Mouse (Mus musculus) embryo, embryonic 11 days (tissue): Measurements from ENCODE around the gene Tmc4.

Experiments used
- DNase-seq: peaks from one replicate; pipeline ENCODE4 v3.0.0-alpha.2; 2015

Tmc4 gene

DNA sequence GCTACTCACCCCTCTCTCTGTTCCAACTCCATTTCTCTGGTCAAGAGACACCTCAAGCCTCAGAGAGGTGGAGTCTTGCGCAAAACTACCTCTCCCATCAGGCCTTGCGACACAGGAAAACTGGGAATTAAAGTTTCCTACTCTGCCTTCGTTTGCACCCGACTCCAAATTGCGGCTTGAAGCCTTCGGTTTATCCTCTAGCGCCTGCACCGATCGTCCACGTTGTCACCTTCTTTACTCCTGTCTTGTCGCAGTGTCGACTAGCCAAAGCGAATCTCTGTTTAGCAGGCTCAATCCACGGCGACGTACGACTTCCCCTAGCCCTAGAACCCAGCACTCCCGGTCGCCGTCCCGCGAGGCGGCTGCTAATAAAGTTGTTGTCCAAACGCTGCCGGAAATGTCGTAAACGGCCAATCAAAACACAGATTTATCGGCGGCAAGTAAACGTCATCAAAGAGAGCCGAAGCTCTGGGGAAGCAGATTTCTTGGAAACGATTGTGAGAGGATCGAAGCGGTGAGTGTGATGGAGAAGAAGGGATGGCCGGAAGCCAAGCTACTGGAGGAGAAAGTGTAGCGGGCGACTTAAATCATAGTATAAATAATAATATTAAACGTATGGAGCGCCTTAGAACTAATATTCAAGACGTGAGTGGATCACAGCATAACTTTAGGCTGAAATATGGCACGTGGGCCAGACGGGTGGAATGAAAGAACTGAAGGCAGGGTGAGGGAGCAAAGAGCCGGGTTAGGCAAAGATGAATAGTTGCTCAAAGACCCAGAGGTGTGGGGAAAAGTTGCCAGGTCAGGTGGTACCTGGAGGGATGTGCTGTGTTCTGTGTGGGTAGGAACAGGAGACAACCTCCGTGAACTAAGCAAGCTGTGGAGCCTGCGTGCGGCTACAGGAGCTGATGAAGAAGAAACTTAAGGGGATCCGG, 47.5 kb downstream of the Tmc4 start, which contains the start of the genes Tfpt and Prpf31:
Tfpt (minus strand) TSS at position 387 of the 935 bp plus-strand sequence.
Prpf31 (plus strand) TSS at position 443 of the 935 bp plus-strand sequence.
- DNase-seq: peak; percentile 95

DNA sequence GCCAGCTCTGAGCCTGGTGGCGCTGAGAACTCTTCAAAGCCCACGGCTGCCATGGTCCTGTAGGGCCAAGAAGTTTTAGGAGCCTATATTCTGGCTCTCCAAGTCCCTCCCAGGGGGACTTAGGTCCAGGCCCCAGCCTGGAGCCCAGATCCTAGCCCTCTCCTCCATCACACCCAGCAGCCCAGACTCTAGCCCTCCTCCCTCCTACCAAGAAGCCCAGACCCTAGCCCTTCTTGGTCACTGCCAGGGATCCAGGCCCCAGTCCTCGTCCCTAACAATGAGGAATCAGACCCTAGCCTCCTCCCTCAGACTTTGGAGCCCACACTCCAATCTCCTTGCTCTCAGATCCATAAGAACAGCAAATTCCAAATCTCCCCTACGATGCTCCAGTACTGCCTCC, 48.3 kb downstream of the Tmc4 start:
- no peak for DNase-seq

DNA sequence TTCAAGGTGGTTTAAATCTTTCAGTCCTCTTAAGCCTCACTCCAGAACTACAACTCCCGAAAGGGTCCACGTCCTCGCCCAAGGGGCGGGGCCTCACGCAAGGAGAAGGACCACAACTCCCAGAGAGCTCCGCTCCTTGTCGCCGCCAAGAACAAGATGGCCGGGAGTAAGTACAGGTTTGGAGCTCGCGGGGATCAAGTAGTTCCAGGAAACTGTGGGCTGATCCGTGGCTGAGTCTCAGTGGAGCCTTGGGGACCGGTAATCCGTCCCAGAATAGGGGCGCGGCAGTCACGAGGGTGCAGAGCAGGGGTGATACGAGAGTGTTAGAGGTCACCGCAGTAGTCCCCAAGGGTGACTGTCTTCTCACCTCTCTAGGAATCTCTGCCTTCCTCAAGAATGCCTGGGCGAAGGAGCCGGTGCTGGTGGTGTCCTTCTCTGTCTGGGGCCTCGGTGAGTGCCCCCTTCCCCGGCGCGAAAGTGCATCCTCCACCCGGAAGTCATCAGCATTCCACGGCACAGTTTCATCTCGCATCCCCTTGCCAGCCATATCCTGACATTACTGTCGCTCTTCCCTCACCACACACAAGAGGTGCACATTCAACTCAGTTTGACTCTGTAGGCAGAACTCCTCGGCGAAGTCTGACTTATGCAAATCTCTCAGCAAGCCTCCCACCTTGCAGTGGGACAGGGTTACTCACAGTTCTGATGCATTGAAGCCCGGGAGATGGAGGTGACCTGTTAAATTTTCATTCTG, 59.9 kb downstream of the Tmc4 start, which contains the start of gene Ndufa3:
Ndufa3 (plus strand) TSS at position 132 of the 754 bp plus-strand sequence.
- DNase-seq: peak; percentile 94

DNA sequence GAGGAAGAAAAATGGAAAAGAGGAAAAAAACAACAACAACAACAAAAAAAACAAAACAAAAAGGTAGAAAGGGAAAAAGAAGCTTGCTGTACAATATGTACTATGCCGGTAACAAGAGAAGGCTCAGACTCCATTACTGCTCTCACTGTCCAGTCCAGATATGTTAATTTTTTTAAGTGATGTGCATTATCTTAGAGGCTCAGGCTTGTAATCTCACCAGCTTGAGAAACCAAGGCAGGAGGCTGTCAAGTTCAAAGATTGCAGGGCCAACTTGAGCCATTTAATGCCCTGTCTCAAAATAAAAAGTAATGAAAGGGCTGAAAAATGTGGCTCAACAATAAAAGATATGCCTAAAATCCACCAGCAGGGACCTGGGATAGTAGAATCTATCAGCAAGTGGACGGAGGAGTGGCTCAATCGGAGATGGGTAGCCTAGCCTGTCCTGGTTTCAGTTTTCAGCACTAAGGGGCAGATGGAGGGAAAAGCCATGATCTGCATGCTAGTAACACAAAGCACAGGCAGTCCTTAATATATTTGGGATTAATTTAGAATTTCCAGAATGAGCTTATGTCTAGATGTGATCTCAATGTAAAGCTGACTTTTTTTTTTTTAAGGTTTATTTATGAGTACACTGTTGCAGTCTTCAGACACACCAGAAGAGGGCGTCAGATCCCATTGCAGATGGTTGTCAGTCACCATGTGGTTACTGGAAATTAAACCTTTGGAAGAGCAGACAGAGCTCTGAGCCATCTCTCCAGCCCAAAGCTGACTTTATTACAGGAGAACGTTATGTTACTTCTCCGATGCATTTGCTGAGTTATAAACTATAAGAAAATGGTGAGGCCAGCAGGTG, 60.7 kb downstream of the Tmc4 start:
- DNase-seq: no peak

DNA sequence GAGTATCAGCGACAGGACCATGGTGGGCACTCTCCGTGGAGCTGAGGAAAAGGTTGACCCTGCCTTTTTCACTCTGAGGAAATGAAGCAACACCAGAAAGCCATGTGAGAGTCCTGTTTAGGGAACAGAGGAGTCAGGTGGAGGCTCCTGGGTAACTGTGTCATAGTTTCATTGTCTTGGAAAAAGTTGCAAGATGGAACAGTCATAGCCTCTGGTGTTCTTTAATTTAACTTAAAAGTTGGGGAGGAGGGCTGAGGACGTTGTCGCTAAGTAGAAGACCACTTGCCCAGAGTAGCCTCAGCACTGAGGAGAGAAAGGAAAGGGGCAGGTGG, 61.3 kb downstream of the Tmc4 start, which contains the start of gene Oscar:
Oscar (minus strand) TSS at position 101 of the 332 bp plus-strand sequence.
- DNase-seq: no peak
